Comparison of ENCODE assay signal across 9 mouse cellular contexts in genomic region chr9:72958521-72959450, GRCm38 (mm10). TPM values are rescaled to one million over a fixed set of nuclear protein-coding genes. Genes with fewer than 3 reads are reported as not detected.
A peak's percentile ranks its signal among the peaks of the same experiment; 100 is the strongest.
DNase-seq lines count a peak whose midpoint lies in the region; ATAC-seq and TF ChIP-seq lines count a peak whose summit lies in the region.
"Had no signal": no experiment of that assay in that cellular context is flagged by ENCODE, and none has a peak within 500 bp of the region (broad histone marks: within the 10 kb centered on the region; RNA-seq: fewer than 3 reads in every experiment).

Gene Dyx1c1 (plus strand): TSS chr9:72958785.
Gene Gm44503 (plus strand): TSS chr9:72958852.

- H3K4me3 ChIP-seq in MEL (ENCODE audit: control insufficient read depth in 1 of 2, insufficient read depth in 1 of 2, low read depth in 2 of 2, low read length in 2 of 2) = peak within 1 kb of the TSS; percentile 92 to 94
- H3K4me3 ChIP-seq in hindbrain, embryonic 12.5 days = peak within 1 kb of the TSS; percentile 60
- H3K4me3 ChIP-seq in lung, postnatal 0 days (ENCODE audit: low read depth, low read length) = peak within 1 kb of the TSS; percentile 63

- 2% methylated on average over 43 of the region's 43 CpGs for WGBS in hindbrain, embryonic 12.5 days
- 1% methylated on average over 43 of the region's 43 CpGs for WGBS in lung, postnatal 0 days

- peak within 1 kb of the TSS; percentile 69 for H3K4me2 ChIP-seq in hindbrain, embryonic 12.5 days (replicated peaks)
- H3K4me2 ChIP-seq in lung, postnatal 0 days (replicated peaks; ENCODE audit: low read depth, low read length) = peak within 1 kb of the TSS; percentile 74

- H3K27me3 ChIP-seq in MEL (ENCODE audit: control insufficient read depth in 1 of 2, insufficient read depth in 2 of 2, low read length in 2 of 2) = no peaks in the 10 kb centered on the region
- H3K27me3 ChIP-seq in hindbrain, embryonic 12.5 days = no peaks in the 10 kb centered on the region
- no peaks in the 10 kb centered on the region for H3K27me3 ChIP-seq in lung, postnatal 0 days (replicated peaks; ENCODE audit: insufficient read depth, low read length)

- peaks cover 0 to 4% of the 10 kb centered on the region in 2 experiments; a peak in 2 of 4 replicates for H3K36me3 ChIP-seq in MEL (ENCODE audit: control insufficient read depth in 1 of 2, insufficient read depth in 2 of 2, low read length in 2 of 2)
- no peaks in the 10 kb centered on the region for H3K36me3 ChIP-seq in hindbrain, embryonic 12.5 days
- no peaks in the 10 kb centered on the region for H3K36me3 ChIP-seq in lung, postnatal 0 days (ENCODE audit: insufficient read depth, low read length)

- no peaks in the 10 kb centered on the region for H3K9me3 ChIP-seq in MEL (replicated peaks; ENCODE audit: insufficient read depth, low read length)
- no peaks in the 10 kb centered on the region for H3K9me3 ChIP-seq in hindbrain, embryonic 12.5 days (replicated peaks)
- H3K9me3 ChIP-seq in lung, postnatal 0 days (ENCODE audit: low read length) = no peaks in the 10 kb centered on the region

- peaks cover 2 to 11% of the 10 kb centered on the region in 2 experiments; a peak in 3 of 4 replicates for H3K4me1 ChIP-seq in MEL (ENCODE audit: control insufficient read depth in 1 of 2, insufficient read depth in 2 of 2, low read length in 2 of 2)
- peaks cover 9% of the 10 kb centered on the region for H3K4me1 ChIP-seq in hindbrain, embryonic 12.5 days
- H3K4me1 ChIP-seq in lung, postnatal 0 days (ENCODE audit: insufficient read depth, low read depth, low read length) = peaks cover 4% of the 10 kb centered on the region; the same call in 1 of the 2 replicates

- TF ChIP-seq POLR2A in MEL (IDR thresholded peaks at IDR 0.05; ENCODE audit: control insufficient read depth in 1 of 2, insufficient read depth in 1 of 2, low read depth in 1 of 2, low read length in 2 of 2, poor library complexity in 1 of 2) = peak; percentile 47 to 77; a peak in 3 of 4 replicates

- H3K79me2 ChIP-seq in MEL (ENCODE audit: control insufficient read depth, insufficient read depth, low read length, poor library complexity) = no peaks in the 10 kb centered on the region; the same call in 1 of the 2 replicates

- peak within 1 kb of the TSS; percentile 51 for H3K27ac ChIP-seq in MEL (ENCODE audit: control insufficient read depth, low read depth, low read length)
- H3K27ac ChIP-seq in hindbrain, embryonic 12.5 days = peak within 1 kb of the TSS; percentile 44; the same call in 1 of the 2 replicates
- peak within 1 kb of the TSS; percentile 73 for H3K27ac ChIP-seq in lung, postnatal 0 days (ENCODE audit: low read length)

- TF ChIP-seq EP300 in MEL (IDR thresholded peaks at IDR 0.05; ENCODE audit: low read depth in 1 of 2, low read length in 2 of 2) = no peak
- TF ChIP-seq EP300 in lung, postnatal 0 days (IDR thresholded peaks at IDR 0.05) = no peak

- ATAC-seq in hindbrain, embryonic 12.5 days (ENCODE audit: low FRiP score) = peak; percentile 94
- peak; percentile 96 for ATAC-seq in lung, postnatal 0 days

- no peak for TF ChIP-seq RAD21 in MEL (IDR thresholded peaks at IDR 0.05; ENCODE audit: low read depth, low read length)

- TF ChIP-seq CTCF in MEL (IDR thresholded peaks at IDR 0.05 in 2 of 3, conservative IDR thresholded peaks at IDR 0.05 in 1 of 3; ENCODE audit: control insufficient read depth in 1 of 3, insufficient read depth in 1 of 3, low read depth in 2 of 3, low read length in 3 of 3, poor library complexity in 1 of 3, severe bottlenecking in 1 of 3) = no peak
- peak; percentile 43 for TF ChIP-seq CTCF in lung, postnatal 0 days (IDR thresholded peaks at IDR 0.05)

- peak; percentile 91 for DNase-seq in MEL (ENCODE audit: low read depth, low spot score)
- peak; percentile 51 for DNase-seq in cerebellum, adult 8-10 months
- peak; percentile 70 to 78 for DNase-seq in frontal cortex, postnatal 10 days (ENCODE audit: low spot score in 2 of 2)
- DNase-seq in layer of hippocampus, postnatal 10 days (ENCODE audit: low spot score in 2 of 2) = peak; percentile 69 to 79
- peak; percentile 93 for DNase-seq in lung, postnatal 0 days (ENCODE audit: low spot score)
- DNase-seq in ovary, postnatal 14 days (ENCODE audit: low spot score) = peak; percentile 57
- DNase-seq in thymus, postnatal 10 days (ENCODE audit: low spot score in 2 of 2) = peak; percentile 73 to 75

- H3K9ac ChIP-seq in MEL (ENCODE audit: control insufficient read depth, low read depth, low read length, poor library complexity, severe bottlenecking) = peak within 1 kb of the TSS; percentile 70
- H3K9ac ChIP-seq in hindbrain, embryonic 12.5 days = peak within 1 kb of the TSS; percentile 66
- H3K9ac ChIP-seq in lung, postnatal 0 days (replicated peaks; ENCODE audit: low read depth) = peak within 1 kb of the TSS; percentile 54

TF ChIP-seq in MEL, 35 proteins besides CTCF, POLR2A, EP300 and RAD21:
- TF ChIP-seq MAX (IDR thresholded peaks at IDR 0.05; ENCODE audit: low read length) = peak; percentile 52
- TF ChIP-seq SMC3 (IDR thresholded peaks at IDR 0.05; ENCODE audit: low read depth, low read length) = no peak
- TF ChIP-seq SIN3A (IDR thresholded peaks at IDR 0.05; ENCODE audit: low read length) = peak; percentile 97
- TF ChIP-seq MYC (IDR thresholded peaks at IDR 0.05; ENCODE audit: low read depth, low read length) = peak; percentile 67; the same call in 1 of the 2 replicates
- peak; percentile 30; the same call in 1 of the 2 replicates for TF ChIP-seq ETS1 (IDR thresholded peaks at IDR 0.05; ENCODE audit: low read depth, low read length)
- TF ChIP-seq ZKSCAN1 (IDR thresholded peaks at IDR 0.05; ENCODE audit: low read depth, low read length) = no peak
- TF ChIP-seq TBP (IDR thresholded peaks at IDR 0.05; ENCODE audit: low read depth, low read length) = peak; percentile 72
- peak; percentile 85 for TF ChIP-seq ELF1 (IDR thresholded peaks at IDR 0.05; ENCODE audit: low read depth, low read length)
- TF ChIP-seq MAFK (IDR thresholded peaks at IDR 0.05; ENCODE audit: borderline replicate concordance, low read depth, low read length) = no peak
- peak; percentile 75 for TF ChIP-seq NELFE (IDR thresholded peaks at IDR 0.05; ENCODE audit: low read depth, low read length)
- TF ChIP-seq GATA1 (IDR thresholded peaks at IDR 0.05; ENCODE audit: low read depth, low read length) = 0 out of 2 replicates have a peak, but pooled peaks have one; percentile 8
- no peak; the same call in 1 of the 2 replicates for TF ChIP-seq KAT2A (conservative IDR thresholded peaks at IDR 0.05; ENCODE audit: low read depth, low read length)
- peak; percentile 48; the same call in 1 of the 2 replicates for TF ChIP-seq RCOR1 (IDR thresholded peaks at IDR 0.05; ENCODE audit: low read depth, low read length)
- TF ChIP-seq MXI1 (IDR thresholded peaks at IDR 0.05; ENCODE audit: low read depth, low read length) = peak; percentile 95
- no peak for TF ChIP-seq JUND (IDR thresholded peaks at IDR 0.05; ENCODE audit: low read depth, low read length)
- TF ChIP-seq NRF1 (IDR thresholded peaks at IDR 0.05; ENCODE audit: insufficient read depth, low read depth, low read length, poor library complexity, severe bottlenecking) = peak; percentile 25; the same call in 1 of the 2 replicates
- TF ChIP-seq HCFC1 (IDR thresholded peaks at IDR 0.05; ENCODE audit: low read depth, low read length) = peak; percentile 88

RNA-seq across cellular contexts. Expression of gene Dyx1c1, which starts in this region (rescaled TPM):
- 1.0 and 1.1 TPM in 2 replicates for total RNA-seq in MEL (2012; rRNA removed)
- 1 to 10 TPM in 1 of 2 experiments, not detected in 1; 2.0 TPM for polyA plus RNA-seq in MEL (2012; ENCODE audit: insufficient read depth in 1 of 2, insufficient read length in 2 of 2, low read depth in 1 of 2, low replicate concordance in 2 of 2, missing spikeins in 1 of 2)
- polyA plus RNA-seq in hindbrain, embryonic 12.5 days (2016; fragmentation: Nextera tagmentation; extraction: Ambion mirVana) = 2.6 and 2.7 TPM in 2 replicates
- 1 to 10 TPM; 2.6 to 3.4 TPM for total RNA-seq in layer of hippocampus, postnatal 10 days (2021)
- 2.4 and 3.4 TPM in 2 replicates for polyA plus RNA-seq in lung, postnatal 0 days (2015; fragmentation: Nextera tagmentation; extraction: Ambion mirVana)

RNA-seq across cellular contexts. Expression of gene Gm44503, which starts in this region (rescaled TPM):
- not detected in 2 replicates for total RNA-seq in MEL (2012; rRNA removed)
- polyA plus RNA-seq in MEL (2012; ENCODE audit: insufficient read depth in 1 of 2, insufficient read length in 2 of 2, low read depth in 1 of 2, low replicate concordance in 2 of 2, missing spikeins in 1 of 2) = not detected
- not detected in 2 replicates for polyA plus RNA-seq in hindbrain, embryonic 12.5 days (2016; fragmentation: Nextera tagmentation; extraction: Ambion mirVana)
- total RNA-seq in layer of hippocampus, postnatal 10 days (2021) = not detected
- not detected in 2 replicates for polyA plus RNA-seq in lung, postnatal 0 days (2015; fragmentation: Nextera tagmentation; extraction: Ambion mirVana)
- polyA plus RNA-seq: gonadal fat pad, adult 2 months had no signal

Comparison
In these comparisons a context has a peak if more than half of its experiments do, and no peak if none do; other contexts are left out.
1. Peak in every context shown above with its lines: DNase-seq, ATAC-seq, H3K4me3 ChIP-seq and H3K27ac ChIP-seq.